Mouse (Mus musculus) mouse embryonic stem cell (cell line): ENCODE results near the gene Nagk.
"Not testable (repeated sequence)": the region's sequence is repeated elsewhere in the genome, so short reads cannot be mapped to it uniquely, and the experiment has no call there.

Experiments used
- in situ Hi-C, 2 experiments: fragments of 300-500 bp; cut with MboI; formaldehyde crosslinking; loops; 1 replicate in 1 of 2; 3 replicates in 1 of 2; pipeline ENCODE4 v1.14.3; 2019 to 2020; ENCODE audit warnings: low sequenced_read_pairs in 2 of 2, low pct_unique_long_range_greater_than_20kb in 1 of 2, mixed read lengths in 1 of 2; ENCODE audit not compliant: unreplicated experiment in 1 of 2

Gene Nagk

DNA sequence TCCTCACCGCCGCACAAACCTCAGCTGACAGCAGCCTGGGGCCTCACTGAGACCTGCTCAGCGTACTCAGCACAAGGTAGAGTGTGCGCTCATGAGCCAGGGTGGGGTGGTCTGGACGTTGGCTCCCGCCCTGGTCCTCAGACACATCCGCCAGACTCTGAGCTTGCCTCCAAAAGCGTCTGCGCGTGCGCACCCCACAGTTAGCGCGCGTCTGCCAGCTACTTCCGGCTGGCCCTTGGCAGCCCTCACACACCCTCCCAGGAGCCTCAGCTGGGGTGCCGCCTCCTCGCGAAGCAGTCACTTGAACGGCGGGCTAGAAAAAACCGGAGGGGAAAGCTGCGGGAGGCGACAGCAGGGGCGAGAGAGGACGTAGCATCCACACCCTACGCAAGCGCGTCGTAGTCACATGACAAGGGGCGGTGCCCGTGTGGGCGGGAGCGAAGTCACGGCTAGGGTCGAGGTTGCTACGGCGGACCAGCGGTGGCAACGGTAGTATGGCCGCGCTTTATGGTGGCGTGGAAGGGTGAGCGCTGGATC, at the start of gene Nagk:
Gene Nagk (plus strand): TSS at position 223 of the 537 bp plus-strand sequence.
- in situ Hi-C loops = no loop called here

GRCm38 (mm10) chr6:83745466-83745865, 49.3 kb upstream of the Nagk start:
- in situ Hi-C loops = no loop called here

GRCm38 (mm10) chr6:83749286-83749685, 45.5 kb upstream of the Nagk start:
- in situ Hi-C loops = no loop called here

GRCm38 (mm10) chr6:83750171-83750684, 44.6 kb upstream of the Nagk start:
- in situ Hi-C loops = loop anchor here in 1 of 2 experiments (5.0 kb wide), 1 partner anchor 63 kb away; no protein-coding TSS in a partner anchor

- in situ Hi-C loops = no loop called here
These were observed 38.7 kb upstream of the Nagk start for GRCm38 (mm10) chr6:83756051-83756450.

GRCm38 (mm10) chr6:83762344-83762743, 32.4 kb upstream of the Nagk start, which contains the start of gene Ankrd53:
Gene Ankrd53, plus strand, starts transcription at chr6:83762644.
- in situ Hi-C loops = no loop called here

DNA sequence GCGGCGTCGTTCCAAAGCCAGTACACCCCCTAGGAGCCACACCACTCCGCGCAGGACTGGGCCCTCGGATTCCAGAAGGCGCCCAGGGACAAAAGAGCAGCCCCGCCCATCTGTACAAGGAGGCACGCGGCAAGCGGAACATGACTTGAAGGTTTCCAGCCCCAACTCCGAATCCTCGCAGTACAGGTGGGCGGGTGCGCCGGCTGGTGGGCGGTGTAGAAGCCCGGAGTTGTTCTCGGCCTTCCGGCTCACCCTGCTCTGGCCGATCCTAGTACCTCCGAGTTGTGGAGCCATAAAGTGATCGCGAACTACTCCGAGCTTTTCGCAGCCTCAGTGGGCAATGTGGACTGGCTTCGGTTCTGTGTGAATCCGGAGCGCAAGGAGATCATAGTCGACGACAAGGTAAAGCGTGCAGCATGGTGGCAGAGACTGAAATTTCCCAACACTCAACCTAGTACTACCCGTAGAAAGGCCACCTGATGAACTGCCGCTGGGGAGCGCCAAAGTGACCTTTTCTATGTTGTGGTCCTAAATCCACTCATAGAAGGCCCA, 31.8 kb upstream of the Nagk start:
- in situ Hi-C loops = no loop called here

DNA sequence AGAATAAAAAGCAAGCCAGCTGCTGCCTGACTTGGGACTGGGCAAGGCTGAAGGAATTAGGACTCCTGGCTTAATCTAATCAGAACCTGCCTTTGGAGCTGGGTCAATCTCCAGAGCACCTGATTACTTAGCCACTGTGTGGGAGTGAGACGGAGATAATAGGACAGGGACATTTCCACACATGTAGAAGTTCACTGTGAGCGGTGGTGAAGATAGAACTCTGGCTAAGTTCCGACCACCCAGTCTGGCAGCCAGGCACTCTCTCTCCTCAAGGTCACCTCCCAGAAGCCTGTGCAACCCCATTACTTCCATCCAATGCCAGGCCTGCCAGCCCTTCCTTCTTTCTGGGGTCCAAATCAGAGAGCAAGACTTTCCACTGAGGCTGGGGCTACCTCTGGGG, 27.8 kb upstream of the Nagk start:
- in situ Hi-C loops = no loop called here

- in situ Hi-C loops = no loop called here
These were observed 26.3 kb upstream of the Nagk start for GRCm38 (mm10) chr6:83768485-83768884.

DNA sequence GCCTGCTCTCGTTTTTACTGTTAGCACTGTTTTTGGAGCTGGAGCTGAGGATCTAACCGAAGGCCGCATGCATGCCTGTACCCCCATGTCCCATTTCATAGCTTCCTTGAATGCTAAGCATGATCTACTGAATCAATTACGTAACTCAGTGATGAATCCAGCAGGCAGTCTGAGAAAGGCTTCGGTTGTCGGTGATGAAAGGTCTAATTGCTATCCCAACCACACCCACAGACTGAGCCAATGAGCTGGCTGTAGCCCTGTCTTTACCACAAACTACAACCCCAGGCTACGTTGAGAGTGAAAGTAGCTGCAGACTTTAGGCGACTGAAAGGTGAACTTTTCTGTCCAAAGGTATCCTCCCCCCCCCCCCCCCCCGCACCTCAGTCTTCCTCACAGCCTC, 20.7 kb upstream of the Nagk start:
- in situ Hi-C loops = no loop called here

DNA sequence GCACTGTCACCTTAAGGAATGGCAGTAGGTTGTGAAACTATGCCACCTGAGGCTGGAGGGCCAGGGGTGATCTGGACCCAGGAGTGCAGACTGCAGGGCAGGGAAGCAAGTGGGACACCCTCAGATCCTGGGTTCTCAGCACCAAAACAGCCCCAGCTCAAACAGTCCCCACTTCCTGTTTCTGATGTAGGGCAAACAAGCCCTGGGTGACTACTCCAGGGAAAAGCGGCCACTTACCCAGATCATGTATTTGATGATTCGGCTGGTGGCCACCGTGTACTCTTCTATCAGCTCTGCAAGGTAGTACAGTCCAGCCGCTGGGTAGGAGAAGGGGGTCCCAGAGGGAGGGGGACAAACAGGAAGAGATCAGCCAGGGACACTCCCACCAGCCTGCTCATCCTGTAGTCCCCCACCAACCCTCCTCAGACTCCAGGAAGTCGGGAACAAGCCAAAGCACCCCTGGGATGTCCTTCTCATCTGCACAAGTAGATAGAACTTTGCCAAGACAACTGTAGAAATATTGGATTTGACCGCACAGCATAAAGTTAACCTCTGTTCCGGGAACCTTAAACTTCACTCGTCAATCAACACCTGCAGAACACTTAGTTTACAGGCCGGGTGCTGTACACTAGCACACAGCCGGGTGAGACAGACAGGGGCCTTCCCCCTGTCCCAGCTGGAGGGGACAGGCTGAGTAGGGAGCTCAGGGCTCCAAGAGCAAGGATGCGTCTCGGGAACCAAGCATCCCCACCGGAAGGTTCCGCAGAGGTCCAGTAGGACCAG, 19.8 kb upstream of the Nagk start:
- in situ Hi-C loops = loop anchor here in 1 of 2 experiments (5.0 kb wide), 1 partner anchor 83 kb away; no protein-coding TSS in a partner anchor

DNA sequence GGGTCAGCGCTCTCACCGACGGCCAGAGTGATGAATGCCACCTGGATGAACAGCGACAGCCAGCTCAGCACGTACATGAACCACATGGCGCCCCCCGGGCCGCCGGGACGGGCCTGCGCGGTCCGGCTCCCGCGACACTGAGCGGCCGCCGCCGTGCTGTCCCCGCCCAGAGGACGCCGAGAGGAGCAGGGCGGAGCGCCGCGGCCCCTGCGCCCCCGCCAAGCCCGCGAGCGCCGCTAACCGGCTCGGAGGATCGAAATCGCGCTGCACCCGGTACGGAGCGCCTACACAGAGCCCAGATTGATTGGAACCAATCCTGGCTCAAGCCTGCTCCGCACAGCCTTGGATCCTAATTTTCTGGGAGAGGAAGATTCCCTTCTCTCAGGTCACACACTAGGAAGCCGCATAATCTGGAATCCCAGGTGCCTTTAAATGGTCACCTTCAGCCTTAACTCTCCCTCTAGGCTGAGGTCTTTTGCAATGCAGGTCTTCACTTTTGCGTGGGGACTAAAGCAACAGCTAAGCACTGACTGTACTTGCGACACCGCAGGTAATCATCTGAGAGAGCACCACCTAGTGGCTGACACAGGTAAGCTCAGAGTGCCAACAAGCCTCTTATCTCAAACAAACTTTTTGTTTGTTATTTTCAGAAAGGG, 19.0 kb upstream of the Nagk start, which contains the start of gene Tex261:
Gene Tex261 (minus strand): TSS at position 176 of the 656 bp plus-strand sequence.
- in situ Hi-C loops = loop anchor here in 1 of 2 experiments (5.0 kb wide), 1 partner anchor 83 kb away; no protein-coding TSS in a partner anchor

GRCm38 (mm10) chr6:83778306-83778705, 16.5 kb upstream of the Nagk start:
- in situ Hi-C loops = loop anchor here in 1 of 2 experiments (5.0 kb wide), 1 partner anchor 86 kb away; no protein-coding TSS in a partner anchor

DNA sequence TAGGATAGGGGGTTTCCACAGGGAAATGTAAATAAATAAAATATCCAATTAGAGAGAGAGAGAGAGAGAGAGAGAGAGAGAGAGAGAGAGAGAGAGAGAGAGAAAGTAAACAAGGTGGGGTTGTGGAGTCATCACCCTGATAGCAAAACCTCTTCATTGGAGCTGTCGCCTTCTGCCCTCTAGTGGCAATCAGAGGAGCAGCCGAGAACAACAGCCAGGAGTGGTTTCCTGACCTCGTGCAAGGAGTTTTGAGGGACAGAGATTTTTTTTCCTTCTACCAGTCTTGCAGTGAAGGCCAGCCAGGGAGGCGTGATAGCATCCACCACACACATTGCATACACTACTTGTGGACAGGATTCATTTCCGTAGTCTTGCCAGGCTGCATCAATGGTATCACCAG, 15.8 kb upstream of the Nagk start:
- in situ Hi-C loops = loop anchor here in 1 of 2 experiments (5.0 kb wide), 1 partner anchor 87 kb away; no protein-coding TSS in a partner anchor

DNA sequence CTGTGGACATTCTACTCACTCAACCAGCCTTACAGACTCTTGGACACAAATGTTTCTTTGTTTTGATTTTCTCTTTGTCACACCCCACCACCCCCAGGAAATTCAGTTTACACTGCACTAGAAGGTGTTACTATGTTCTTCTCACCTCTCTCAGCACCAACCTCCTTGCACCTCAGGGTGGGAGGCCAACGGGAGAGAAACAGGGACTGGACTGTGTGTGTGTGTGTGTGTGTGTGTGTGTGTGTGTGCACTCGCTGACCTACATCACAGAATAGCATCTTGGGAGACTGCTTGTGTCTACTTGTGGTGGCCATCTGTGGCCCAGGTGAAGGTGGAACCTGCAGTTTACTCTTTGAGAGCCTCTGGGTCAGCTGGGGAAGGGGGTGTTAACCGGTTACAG, 8.4 kb upstream of the Nagk start:
- in situ Hi-C loops = no loop called here

- in situ Hi-C loops = no loop called here
These were observed 6.2 kb upstream of the Nagk start for GRCm38 (mm10) chr6:83788554-83788953.

GRCm38 (mm10) chr6:83790533-83790932, 4.2 kb upstream of the Nagk start:
- in situ Hi-C loops = not testable (repeated sequence)

DNA sequence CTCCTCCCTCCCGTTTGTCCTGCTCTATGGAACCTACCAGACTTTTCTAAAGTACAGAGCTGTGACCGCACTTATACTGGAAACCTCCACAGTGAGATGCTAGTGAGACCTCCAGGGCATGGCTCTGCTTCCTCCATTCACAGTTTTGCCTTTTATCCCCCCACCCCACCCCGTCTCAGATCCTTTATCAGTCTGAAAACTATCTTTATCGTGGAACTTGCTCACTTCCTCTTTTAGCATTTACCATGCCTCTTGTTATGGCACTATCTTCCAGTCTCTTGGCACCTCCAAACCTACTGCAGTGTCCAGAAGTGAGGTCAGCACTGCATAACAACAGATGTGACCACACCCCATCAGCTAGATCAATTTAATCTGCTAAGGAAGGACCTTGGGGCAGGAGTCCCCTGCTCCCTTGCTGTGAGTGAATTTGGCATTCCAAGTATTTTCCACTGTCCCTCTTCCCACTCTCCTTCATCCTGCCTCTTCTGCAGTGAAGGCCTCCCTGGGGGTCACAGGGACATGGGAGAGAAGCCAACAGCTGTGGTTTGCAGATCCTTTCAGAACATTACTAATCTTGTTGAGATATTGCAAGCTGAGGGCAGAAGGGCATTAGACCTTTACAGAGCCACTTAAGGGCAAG, 3.4 kb upstream of the Nagk start:
- in situ Hi-C loops = no loop called here
